Mouse (Mus musculus): ENCODE data around the gene Ap3b1.

The Ap3b1 gene

DNA sequence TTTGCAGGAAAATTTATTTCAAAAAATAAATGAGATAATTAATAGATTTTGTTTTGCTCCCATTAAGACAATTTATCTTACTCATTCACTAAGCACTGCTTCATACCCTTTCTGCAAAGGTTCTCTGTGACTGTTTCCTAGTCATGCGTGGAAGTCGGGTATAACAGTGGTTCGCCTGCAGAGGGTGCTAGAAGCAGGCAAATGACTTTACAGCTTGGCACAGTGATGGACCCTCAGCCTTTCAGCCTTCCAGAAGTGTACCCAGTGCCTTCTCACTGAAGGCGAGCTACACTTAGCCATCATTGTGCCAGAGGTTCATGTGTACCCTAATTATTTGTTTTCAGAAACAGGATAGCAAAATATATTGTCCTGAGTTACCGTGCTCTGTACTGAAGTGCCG, 92.5 kb downstream of the Ap3b1 start:
- peak; percentile 49 to 67 for DNase-seq (ENCODE audit: low spot score in 2 of 2)

DNA sequence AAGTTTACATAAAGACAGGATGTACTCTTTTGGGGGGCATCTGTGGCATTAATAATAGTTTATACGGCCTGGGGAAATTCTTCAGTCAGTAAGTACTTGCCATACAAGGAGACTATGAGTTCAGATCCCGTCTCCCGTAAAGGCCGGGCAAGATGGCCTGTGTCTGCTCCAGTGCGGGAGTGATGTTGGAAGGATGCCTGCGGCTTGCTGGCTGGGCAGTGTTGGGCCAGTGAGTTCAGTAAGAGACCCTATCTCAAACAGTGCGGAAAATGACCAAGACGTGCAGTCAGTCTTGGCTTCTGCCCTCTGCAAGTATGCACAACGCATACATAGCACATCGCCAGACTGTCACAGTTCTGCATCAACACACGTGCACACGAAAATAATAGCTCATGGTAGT, 95.4 kb downstream of the Ap3b1 start:
- no peak for DNase-seq (ENCODE audit: low spot score in 2 of 2)

DNA sequence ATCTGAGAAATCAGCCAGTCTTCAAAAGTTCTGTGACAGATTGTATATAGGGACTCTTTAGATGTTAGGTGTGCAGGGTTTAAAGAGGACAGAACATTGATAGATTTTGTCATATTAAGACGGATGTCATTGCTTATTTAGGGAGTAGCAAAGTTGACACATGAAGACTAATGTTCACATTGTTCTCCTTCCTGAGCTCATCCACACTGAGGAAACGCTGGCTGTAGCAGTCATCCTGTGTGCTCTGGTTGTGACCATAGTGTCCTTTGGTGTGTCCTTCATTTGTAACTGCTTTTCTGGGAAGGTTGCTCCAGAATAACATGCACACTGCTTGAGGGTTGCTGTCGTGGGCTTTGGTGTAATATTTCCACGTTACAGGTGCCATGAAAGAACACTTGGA, 100.4 kb downstream of the Ap3b1 start:
- no peak for DNase-seq (ENCODE audit: low spot score in 2 of 2)

DNA sequence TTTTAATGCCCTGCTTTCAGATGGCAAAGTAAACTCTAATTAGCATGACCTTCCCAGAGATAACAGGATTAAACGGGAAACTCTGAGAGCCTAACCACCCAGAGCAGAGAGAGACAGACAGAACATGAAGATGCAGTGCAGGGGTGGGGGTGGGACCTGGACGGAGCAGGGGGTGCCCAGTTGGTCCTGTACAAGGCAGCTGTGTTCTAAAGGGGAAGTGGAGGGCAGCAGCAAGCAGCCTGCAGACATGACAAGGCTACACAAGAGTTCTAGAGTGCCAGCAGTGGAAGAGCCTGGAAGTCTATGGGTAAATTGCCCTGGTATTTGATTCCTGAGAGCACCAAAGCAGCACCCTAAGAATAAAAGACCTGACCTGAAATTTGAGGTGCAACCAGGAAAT, 105.5 kb downstream of the Ap3b1 start:
- no peak for DNase-seq (ENCODE audit: low spot score in 2 of 2)

DNA sequence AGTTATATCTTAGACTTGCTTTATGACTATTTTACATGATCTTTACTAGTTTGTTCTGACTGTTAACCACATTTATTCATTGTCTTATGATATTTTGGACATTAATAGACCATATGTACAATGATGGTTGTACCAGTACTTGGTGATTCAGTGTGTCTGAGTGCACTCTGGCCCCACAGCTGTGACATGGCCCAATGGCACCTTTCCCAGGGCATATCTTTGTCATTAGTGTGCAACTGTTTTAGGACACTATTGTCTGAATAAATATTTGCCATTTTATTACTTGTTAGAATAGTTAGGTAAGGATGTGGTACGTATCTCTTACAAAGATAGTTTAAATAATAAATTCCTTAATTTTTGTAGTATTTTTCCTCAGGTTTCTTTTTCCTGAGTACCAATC, 109.8 kb downstream of the Ap3b1 start:
- no peak for DNase-seq (ENCODE audit: low spot score in 2 of 2)

DNA sequence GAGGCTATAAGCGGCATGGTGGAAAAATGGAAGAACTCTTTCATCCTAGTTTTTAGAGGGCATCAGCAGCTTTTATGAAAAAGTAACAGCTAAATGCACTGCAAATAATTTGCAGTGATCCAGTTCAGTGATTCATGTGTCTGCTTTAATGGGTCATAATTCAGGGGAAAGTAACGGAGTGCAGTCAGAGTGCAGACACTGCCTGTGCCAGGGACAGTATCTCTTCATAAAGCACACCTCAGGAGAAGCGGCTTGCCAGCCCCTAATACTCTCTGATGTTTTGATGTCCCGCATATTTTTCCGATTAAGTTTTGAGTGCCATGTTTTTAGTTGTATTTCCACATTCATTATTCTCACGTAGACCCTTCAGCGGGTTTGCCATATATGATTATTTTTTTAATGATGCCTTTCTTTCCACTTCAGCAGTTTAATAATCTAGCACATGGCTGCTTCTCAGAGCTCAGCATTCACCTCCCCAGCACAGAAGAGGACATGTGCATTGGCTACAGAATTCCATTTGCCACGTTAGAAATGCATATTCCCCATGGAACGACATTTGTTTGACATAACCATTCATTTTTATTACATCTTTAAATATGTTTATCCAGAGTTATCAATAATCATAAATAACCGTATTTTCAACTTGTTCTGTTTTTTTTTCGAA, 112.4 kb downstream of the Ap3b1 start:
- DNase-seq (ENCODE audit: low spot score in 2 of 2): no peak

DNA sequence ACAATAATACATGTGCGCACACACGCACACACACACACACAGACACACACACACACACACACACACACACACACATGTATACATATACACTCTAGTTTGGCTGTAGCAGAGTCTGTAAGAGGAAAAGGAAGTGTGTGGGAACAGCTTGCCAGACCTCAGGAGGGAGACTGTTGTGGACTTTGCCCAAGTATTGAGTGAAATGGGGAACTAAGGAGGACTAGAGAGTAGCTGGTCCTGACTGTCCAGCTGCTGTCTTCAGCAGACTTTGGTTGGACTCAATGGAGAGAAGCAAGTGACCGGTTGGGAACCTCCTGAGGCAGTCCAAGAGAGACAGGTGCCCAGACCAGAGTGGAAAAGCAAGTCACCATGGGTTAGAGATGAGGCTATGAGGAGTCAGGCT, 117.4 kb downstream of the Ap3b1 start:
- no peak for DNase-seq (ENCODE audit: low spot score in 2 of 2)

DNA sequence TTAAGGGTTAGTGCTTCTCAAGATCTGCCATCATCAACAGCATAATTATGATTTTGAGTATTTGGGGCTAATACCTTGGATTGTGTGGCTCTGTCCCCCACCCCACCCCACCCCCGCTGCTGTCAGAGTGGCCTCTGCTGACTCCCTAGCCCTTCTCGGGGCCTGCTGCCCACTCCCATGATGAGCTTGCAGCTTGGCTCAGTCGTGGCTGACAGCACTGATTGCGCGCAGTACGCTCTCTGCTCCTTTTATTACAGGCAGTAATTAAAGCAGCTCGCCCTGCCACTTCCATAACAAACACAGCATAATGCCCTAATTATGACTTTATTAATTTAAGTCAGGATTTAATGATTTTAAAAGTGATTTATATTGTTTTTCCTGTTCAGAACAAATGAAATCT, 121.5 kb downstream of the Ap3b1 start:
- DNase-seq (ENCODE audit: low spot score in 2 of 2): no peak

DNA sequence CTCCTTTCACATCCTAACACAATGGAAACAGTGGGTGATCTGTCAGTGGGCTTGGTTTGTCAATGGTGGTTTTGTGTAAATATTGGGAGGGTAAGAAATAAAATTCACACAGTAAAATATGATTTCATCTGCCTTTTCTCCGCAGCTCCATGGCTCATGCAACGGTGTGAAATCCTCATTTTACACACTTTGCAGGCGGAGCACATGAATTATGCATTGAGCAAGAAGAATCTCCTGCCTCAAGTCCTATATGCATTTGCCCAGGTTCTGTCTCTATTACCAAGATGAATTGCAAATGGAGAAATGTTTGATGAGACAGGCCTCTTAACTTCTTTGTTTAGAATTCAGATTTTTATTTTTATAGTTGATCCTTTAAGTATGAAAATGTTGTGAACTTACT, 131.9 kb downstream of the Ap3b1 start:
- DNase-seq (ENCODE audit: low spot score in 2 of 2): no peak

DNA sequence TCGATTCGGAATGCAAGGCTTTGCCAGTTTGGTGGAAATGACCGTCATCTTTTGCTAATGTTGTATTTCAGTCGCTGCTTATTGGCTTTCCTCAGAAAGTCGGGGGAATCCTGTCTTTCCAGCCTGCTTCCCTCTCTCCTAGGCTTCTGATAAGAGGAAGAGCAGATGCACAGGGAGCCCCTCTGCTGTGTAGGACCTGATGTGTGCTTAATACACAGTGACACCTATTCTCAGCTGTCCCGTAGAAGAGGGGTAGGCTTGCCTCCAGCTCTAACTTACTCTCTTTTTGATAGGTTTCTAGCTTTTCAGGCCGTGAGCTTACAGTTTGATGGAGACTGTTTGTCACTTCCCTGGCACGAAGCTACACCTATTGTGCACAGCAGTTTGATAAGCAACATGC, 132.4 kb downstream of the Ap3b1 start:
- no peak for DNase-seq (ENCODE audit: low spot score in 2 of 2)

DNA sequence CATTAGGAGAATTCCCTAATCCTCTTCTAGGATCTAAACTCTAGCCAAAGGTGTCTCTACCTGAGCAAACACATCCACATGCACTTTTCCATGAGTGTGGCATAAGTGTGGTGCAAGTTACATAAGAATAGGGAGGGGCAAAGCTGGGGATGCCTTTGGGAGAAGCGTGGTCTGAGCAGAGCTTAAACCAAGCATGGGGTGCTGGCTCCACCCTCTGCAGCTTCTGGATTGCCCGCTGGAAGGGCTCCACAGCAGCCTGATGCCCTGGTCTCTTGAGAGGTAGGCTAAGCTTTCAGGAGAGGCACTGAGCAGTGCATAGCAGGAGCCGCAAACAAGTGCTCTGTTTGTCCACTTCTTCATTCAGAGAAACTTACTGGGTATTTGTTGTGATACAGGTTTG, 138.8 kb downstream of the Ap3b1 start:
- DNase-seq (ENCODE audit: low spot score in 2 of 2): no peak

DNA sequence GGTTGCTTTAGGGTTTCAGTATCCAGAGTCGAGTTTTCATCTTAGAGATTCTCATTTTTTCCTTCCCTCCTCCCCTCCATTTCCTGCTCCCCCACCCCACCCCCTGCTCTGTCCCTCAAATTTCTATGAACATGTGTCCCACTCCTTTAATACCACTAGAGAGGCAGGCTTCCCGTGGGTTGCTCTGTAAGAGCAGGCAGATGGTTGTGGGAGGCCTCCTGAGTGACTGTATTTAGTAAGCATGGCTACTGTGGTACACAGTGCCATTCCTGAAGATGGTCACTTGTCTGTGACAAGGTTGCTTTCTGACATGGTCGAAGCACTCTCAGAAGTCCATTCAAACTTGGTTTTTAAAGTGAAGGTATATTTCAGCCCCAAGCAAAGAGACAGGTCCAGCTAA, 147.7 kb downstream of the Ap3b1 start:
- DNase-seq (ENCODE audit: low spot score in 2 of 2): peak; percentile 18 to 42

DNA sequence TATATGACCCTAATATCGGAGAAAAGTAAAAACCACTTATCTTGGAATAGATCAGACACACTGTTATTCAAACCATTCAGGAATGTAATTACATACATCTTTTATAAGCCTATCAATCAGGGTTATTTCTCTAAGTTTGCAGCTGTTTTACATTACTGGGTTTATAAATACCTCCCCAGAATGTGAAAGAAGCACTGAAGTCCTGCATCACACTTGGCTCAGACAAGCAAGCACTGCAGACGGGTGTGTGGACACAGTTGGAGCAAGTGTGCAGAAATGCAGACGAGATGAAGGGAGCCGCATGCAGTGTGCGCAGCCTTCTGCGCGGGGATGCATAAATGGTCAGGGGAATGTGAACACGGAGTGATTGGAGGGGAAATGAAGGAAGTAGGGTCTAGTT, 149.6 kb downstream of the Ap3b1 start:
- DNase-seq (ENCODE audit: low spot score in 2 of 2): no peak

DNA sequence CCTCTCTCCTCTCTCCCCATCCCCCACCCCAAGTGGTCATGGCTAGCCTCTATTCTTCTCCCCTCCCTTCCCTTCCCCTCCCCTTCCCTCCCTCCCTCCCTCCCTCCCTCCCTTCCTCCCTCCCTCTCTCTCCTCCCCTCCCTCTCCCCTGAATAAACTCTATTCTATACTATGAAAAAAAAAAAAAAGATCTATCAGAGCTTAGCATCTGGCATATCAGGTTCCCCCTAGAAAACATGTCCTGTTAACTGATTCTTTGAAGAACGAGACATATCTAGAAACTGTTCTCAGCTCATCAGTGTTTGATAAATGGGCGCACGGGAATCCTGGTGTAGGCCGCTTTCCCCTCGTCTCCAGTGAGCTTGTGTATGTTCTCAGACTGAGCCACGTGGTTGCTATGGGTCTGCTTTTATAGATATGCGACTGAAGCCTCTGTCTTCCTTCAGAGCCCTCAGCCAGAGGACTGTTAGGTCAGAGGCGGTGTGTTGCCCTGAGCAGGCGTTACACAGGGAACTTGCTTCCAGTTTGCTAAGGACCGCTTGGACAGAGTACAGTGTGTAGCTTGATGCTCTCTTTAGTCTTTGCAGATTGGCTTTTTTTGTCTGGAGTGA, 154.5 kb downstream of the Ap3b1 start:
- DNase-seq (ENCODE audit: low spot score in 2 of 2): no peak

DNA sequence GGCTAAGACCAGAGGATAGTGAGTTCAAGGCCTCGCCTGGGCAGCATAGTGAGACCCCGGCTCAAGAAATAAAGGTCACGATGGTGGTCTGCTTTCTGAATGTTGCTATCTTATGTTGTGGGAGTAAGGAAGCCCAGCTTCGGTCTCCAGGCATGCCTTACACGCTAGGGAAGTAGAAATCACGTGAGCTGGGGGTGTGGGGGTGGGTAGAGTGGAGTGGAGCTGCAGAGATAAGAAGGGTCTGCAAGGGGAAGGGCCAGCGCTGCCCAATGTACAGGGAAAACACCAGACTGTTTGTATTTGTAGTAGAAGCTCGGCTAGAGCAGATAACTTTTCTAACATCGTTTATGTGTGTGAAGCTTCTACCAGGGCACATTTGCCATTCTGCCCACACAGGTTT, 155.1 kb downstream of the Ap3b1 start:
- no peak for DNase-seq (ENCODE audit: low spot score in 2 of 2)

DNA sequence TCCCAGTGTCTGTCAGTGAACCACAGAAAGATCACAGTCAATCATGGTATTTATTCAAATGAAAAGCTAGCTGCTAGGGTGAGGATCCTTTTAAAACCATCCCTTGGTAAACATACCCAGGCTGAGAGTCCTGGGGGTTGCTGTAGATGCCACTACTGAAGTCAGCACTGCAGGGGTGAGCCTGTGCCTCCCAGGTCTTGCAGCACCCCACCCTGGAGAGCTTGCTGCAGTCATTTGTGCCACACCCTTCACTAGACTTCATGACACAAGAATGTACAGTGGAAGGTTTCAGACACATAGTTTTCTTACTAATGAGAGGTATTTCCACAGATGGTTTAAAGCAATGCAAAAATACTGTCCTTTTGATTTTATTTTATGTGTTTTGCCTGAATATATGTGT, 156.2 kb downstream of the Ap3b1 start:
- DNase-seq (ENCODE audit: low spot score in 2 of 2): no peak

DNA sequence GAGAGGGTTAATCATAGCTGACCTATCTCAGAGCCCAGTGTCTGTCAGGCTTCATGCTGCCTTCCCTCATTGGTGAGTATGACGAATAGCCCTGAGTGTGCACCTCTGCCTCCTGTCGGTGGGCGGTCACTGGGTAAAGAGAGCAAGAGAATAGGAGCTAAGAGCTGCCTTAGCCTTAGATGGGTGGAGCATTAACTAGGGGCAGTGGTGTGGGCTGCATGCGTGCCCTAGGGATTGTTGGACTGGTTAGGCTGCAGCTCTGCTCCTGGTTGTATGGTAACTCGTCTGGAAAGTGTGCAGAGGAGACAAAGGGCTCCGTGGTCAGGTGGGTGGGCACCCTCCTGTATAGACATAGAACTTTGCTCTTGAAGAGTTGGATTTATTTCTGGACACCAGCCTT, 157.8 kb downstream of the Ap3b1 start:
- DNase-seq (ENCODE audit: low spot score in 2 of 2): no peak

DNA sequence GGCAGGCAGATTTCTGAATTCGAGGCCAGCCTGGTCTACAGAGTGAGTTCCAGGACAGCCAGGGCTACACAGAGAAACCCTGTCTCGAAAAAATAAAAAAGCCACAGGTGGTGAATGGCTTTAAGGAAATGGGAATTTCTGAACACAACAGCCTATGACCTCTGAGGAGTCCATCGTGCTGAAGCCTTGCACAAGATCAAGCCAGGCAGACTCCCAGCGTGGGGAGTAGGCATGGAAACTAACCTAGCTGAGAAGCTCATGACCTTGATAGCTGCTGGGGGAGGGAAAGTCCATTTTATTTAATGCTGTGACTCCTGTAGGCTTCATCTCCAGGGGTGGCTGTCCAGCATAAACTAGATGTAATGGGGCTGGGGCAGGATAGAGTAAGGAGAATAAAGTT, 159.4 kb downstream of the Ap3b1 start:
- DNase-seq (ENCODE audit: low spot score in 2 of 2): no peak

DNA sequence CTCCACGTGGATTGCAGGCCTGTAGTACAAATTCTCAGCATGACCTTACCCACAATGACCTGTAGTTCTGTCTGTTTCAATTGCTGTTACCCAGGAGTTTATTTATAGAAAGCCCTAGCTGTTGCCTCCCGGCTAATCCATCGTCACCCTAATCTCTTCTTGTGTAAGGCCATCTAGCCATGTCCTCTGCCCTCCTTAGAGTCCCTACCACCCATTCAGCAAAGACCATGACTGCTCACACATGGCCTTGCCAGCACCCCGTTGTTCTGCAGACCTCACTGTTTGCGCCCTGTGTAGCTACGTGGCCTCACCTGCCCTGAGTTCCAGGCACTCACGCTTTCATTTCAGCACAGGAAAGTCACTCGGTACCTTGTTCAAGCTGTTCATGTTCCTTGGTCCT, 160.5 kb downstream of the Ap3b1 start:
- DNase-seq (ENCODE audit: low spot score in 2 of 2): no peak

DNA sequence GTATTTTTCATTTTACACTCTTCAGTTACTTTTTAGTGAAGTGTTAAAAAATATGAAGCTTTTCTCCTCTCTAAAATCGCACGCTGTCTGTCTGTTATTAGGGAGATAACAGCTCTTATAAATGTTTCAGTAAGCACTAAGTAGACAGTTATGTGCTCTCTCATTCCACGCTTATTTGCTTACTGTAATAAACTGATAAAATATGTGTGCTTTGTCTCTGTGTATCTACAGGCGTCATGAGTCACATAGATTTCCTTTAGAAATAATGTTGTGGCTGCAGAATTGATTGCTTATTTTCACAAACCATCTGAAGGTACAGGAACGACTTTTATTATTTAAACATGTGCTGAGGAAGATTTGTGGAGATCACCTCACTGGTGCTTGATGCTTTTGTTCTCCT, 164.5 kb downstream of the Ap3b1 start:
- DNase-seq (ENCODE audit: low spot score in 2 of 2): no peak

DNA sequence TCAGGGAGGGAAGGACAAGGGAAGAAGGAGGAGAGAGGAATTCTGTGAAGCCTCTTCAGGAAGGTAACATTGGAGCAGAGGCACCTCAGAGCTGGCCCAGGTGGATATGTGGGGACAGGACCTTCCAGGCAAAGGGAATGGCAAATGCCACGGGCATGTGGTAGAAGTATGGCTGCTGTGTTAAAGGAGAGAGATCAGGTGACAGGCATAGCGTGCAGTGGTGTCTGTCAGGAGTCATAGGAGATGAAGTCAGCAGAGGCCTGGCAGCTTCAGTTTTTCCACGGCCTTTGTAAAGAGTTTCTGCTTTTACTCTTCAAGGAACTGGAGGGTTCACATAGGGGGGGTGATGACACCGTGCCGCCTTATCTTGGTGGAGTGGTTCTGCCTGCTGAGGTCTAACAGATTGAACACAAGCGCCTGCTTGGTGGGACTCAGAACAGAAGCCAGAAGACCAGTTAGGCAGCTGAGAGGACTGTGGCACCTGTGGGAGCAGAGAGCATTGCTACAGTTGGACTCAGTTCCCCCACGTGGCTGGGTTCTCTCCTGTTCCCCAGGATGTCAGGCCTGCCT, 166.0 kb downstream of the Ap3b1 start:
- DNase-seq (ENCODE audit: low spot score in 2 of 2): no peak

DNA sequence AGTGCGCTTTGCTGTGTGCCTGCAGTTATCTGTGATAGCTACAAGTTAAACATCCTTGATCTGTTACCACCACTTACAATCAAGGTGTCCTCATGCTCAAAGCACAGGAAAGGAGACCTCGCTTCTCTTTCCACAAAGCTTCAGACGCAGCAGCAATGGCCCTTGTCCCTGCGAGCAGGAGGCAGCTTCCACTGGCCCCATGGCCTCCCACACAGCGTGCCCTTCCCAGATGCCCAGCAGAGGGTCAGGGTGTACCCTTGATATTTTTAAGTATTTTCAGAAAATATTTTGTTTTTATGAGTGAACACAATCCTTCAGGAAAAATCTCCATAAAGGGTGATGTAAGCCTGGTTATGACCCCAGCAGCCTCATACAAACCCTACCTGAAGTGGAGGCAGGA, 170.4 kb downstream of the Ap3b1 start:
- no peak for DNase-seq (ENCODE audit: low spot score in 2 of 2)

DNA sequence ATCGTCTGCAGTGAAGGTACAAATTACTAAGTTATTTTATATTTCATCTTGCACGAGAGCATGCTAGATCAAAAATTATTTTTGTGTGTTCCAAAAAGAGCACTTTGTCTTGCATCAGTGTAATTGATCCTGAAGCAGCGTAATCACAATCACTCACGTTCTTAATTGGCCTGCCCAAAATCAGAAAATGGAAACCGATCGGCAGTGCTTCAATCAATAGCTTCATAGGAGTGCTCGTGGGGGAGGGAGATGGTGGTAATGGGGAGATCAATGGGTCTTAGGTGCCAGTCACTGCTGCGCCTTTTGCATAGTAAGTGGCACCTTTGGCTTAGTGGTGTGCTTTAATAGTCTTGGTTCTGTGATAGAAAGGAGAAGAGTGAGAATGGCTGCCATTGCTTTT, 174.8 kb downstream of the Ap3b1 start:
- no peak for DNase-seq (ENCODE audit: low spot score in 2 of 2)

DNA sequence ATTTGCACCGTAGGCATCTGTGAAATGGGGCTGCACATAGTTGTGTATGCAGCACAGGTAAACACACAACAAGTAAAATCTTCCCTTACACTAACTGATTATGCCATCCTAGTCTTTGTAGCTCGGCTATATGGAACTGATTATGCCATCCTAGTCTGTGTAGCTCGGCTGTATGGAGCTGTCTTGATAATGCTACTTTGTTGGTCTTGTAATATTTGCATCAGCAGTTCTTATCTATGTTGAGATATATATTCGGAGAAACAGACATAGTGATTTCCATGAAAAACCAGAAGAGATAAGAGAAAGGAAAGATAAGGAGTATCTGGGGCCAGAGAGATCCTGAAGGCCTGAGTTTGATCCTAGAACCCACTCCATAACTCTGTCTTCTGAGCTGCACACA, 178.6 kb downstream of the Ap3b1 start:
- DNase-seq (ENCODE audit: low spot score in 2 of 2): no peak
